Mouse (Mus musculus) midbrain, postnatal 0 days (tissue): ENCODE measurements around the gene Hprt. TPM values are rescaled to one million over a fixed set of nuclear protein-coding genes. Genes with fewer than 3 reads are reported as not detected.

Source experiments
- ATAC-seq: fragments of 200-750 bp; cut with Nextera tagmentation; 2 replicates; pipeline ENCODE4 v1.8.0; 2017; ENCODE audit warnings: moderate number of reproducible peaks, mild to moderate bottlenecking, moderate TSS enrichment, moderate library complexity; ENCODE audit not compliant: low FRiP score
- DNase-seq: peaks from one replicate; pipeline ENCODE4 v3.0.0-alpha.2; 2015; ENCODE audit warnings: low spot score
- H3K27ac ChIP-seq: fragments of 300-500 bp; sonication (generic); 2 replicates; pipeline ENCODE4 v1.5.1; 2014; ENCODE audit warnings: low read depth, mild to moderate bottlenecking, low read length, mixed read lengths
- H3K27me3 ChIP-seq: fragments of 300-500 bp; sonication (generic); 2 replicates; pipeline ENCODE4 v1.6.1; 2014; ENCODE audit warnings: low read length, control low read depth, mixed read lengths; ENCODE audit not compliant: insufficient read depth
- H3K36me3 ChIP-seq: fragments of 300-500 bp; sonication (generic); 2 replicates; pipeline ENCODE4 v1.6.1; 2014; ENCODE audit warnings: low read length, control low read depth, mixed read lengths; ENCODE audit not compliant: insufficient read depth
- H3K4me1 ChIP-seq: fragments of 300-500 bp; sonication (generic); 2 replicates; pipeline ENCODE4 v1.6.1; 2014; ENCODE audit warnings: mild to moderate bottlenecking, control low read depth, antibody characterized with exemption, low read length, mixed read lengths; ENCODE audit not compliant: insufficient read depth
- H3K4me2 ChIP-seq: fragments of 300-500 bp; sonication (generic); 2 replicates; pipeline ENCODE4 v1.6.1; 2014; ENCODE audit warnings: low read depth, mild to moderate bottlenecking, low read length, mixed read lengths; ENCODE audit not compliant: poor library complexity, severe bottlenecking
- H3K4me3 ChIP-seq: fragments of 300-500 bp; sonication (generic); 2 replicates; pipeline ENCODE4 v1.5.1; 2014; ENCODE audit warnings: low read depth, mild to moderate bottlenecking, low read length, moderate library complexity
- H3K9ac ChIP-seq: fragments of 300-500 bp; sonication (generic); replicated peaks from 2 replicates; pipeline ENCODE4 v1.6.1; 2014; ENCODE audit warnings: mild to moderate bottlenecking, low read length, moderate library complexity, mixed read lengths; ENCODE audit not compliant: poor library complexity, severe bottlenecking
- H3K9me3 ChIP-seq: fragments of 300-500 bp; sonication (generic); 2 replicates; pipeline ENCODE4 v1.6.1; 2016; ENCODE audit warnings: low read length, control low read depth
- CTCF ChIP-seq: IDR thresholded peaks from 2 replicates; pipeline ENCODE4 v1.5.1; 2016; ENCODE audit warnings: antibody characterized with exemption, mild to moderate bottlenecking
- WGBS: fragments of 180-500 bp; shearing (Covaris S2); extraction: QIAGEN DNeasy Blood & Tissue Kit; methylation state at CpG from one replicate; pipeline ENCODE4 v1.1.7; 2014; 5-methylcytosine and 5-hydroxymethylcytosine counted together
- polyA plus RNA-seq: library from polyadenylated mRNA; unstranded; fragments of >200 nt; fragmentation: Nextera tagmentation; extraction: Ambion mirVana; gene quantifications from 2 replicates; pipeline ENCODE4 v1.2.1, GENCODE M21; 2015
- total RNA-seq: library from RNA; depleted of rRNA; stranded (reverse); fragments of >200 nt; gene quantifications from 2 replicates; pipeline ENCODE4 v1.2.3, GENCODE M21; 2014; rRNA removed

The Hprt gene
- total RNA-seq (46.5 and 66.8 TPM in 2 replicates), polyA plus RNA-seq (179 and 183 TPM in 2 replicates)

GRCm38 (mm10) chrX:52987905-52988783 lies at the start of gene Hprt:
Gene Hprt (plus strand): TSS chrX:52988137.
- TF ChIP-seq CTCF, result no peak
- H3K27ac ChIP-seq, result peak within 1 kb of the TSS; percentile 87
- no peaks in the 10 kb centered on the region for H3K36me3 ChIP-seq
- 23% methylated on average over 59 of the region's 72 CpGs for WGBS
- peak within 1 kb of the TSS; percentile 51 for H3K4me2 ChIP-seq
- peak; percentile 93 for ATAC-seq
- peak within 1 kb of the TSS; percentile 81 for H3K9ac ChIP-seq
- H3K4me1 ChIP-seq, result no peaks in the 10 kb centered on the region
- no peaks in the 10 kb centered on the region for H3K27me3 ChIP-seq
- H3K9me3 ChIP-seq, result no peaks in the 10 kb centered on the region
- peak; percentile 83 for DNase-seq
- H3K4me3 ChIP-seq, result peak within 1 kb of the TSS; percentile 61

DNA sequence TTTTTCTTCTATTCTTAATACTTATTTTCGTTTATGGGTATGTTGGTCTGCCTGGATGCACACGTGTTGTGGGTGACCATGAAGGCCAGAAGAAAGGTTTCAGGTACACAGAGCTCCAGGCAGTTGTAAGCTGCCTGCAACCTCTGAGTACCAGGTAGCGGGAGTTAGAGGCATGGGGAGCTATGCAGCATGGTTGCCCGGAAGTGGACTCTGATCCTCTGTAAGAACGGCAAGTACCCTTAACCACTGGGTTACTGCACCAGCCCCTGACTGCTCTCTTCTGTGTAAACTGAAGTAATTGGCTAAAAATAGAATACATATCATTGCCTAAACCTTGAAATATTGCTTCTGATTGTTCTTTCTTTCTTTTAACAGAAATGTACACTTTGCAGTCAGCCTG lies 42.4 kb upstream of the Hprt start:
- H3K9me3 ChIP-seq, result no peaks in the 10 kb centered on the region

GRCm38 (mm10) chrX:52949713-52950112 lies 38.2 kb upstream of the Hprt start:
- TF ChIP-seq CTCF, result peak; percentile 65
- no peak overlapping the region for H3K4me2 ChIP-seq
- no peaks in the 10 kb centered on the region for H3K27me3 ChIP-seq
- no peaks in the 10 kb centered on the region for H3K9me3 ChIP-seq
- no peaks in the 10 kb centered on the region for H3K4me1 ChIP-seq
- peaks cover 8% of the 10 kb centered on the region; the same call in 1 of the 2 replicates for H3K36me3 ChIP-seq
- H3K9ac ChIP-seq, result no peak overlapping the region
- DNase-seq (peak; percentile 30), ATAC-seq (no peak)
- no peak overlapping the region for H3K27ac ChIP-seq
- 45% methylated on average over 2 of the region's 2 CpGs for WGBS
- no peak overlapping the region for H3K4me3 ChIP-seq

More for the DNA sequence above, 42.4 kb upstream of the Hprt start:
- no peak overlapping the region for H3K4me2 ChIP-seq
- no peak overlapping the region for H3K4me3 ChIP-seq
- no peak for DNase-seq
- ATAC-seq, result no peak
- no peaks in the 10 kb centered on the region for H3K27me3 ChIP-seq
- H3K27ac ChIP-seq, result no peak overlapping the region
- no peak overlapping the region for H3K9ac ChIP-seq
- H3K4me1 ChIP-seq, result no peaks in the 10 kb centered on the region
- peaks cover 8% of the 10 kb centered on the region; the same call in 1 of the 2 replicates for H3K36me3 ChIP-seq
- WGBS, result 89% methylated on average over 5 of the region's 5 CpGs
- TF ChIP-seq CTCF, result no peak

DNA sequence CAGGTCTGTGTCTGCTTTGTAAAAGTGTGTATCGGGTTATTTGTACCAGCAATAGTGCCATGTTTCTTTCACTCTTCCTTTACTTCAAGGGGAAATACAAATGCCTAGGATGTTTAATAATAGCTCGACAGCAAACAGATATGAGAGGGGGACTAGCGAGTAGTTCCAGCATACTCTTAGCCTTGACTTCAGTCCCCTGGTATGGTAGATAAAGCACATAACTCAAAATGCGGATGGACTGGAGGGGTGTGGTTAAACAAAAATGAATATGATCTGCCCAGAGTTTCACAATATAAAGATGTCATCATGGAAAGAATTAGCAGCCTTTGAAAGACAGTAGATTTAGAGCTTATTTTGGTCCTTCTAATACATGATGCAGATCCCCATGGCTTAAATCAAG lies 31.0 kb upstream of the Hprt start:
- H3K4me1 ChIP-seq, result no peaks in the 10 kb centered on the region
- no peaks in the 10 kb centered on the region for H3K36me3 ChIP-seq
- 90% methylated on average over 4 of the region's 4 CpGs for WGBS
- DNase-seq (no peak), ATAC-seq (no peak)
- H3K9me3 ChIP-seq, result no peaks in the 10 kb centered on the region
- no peak overlapping the region for H3K4me3 ChIP-seq
- no peak for TF ChIP-seq CTCF
- H3K4me2 ChIP-seq, result no peak overlapping the region
- H3K27me3 ChIP-seq, result no peaks in the 10 kb centered on the region
- no peak overlapping the region for H3K9ac ChIP-seq
- H3K27ac ChIP-seq, result no peak overlapping the region

DNA sequence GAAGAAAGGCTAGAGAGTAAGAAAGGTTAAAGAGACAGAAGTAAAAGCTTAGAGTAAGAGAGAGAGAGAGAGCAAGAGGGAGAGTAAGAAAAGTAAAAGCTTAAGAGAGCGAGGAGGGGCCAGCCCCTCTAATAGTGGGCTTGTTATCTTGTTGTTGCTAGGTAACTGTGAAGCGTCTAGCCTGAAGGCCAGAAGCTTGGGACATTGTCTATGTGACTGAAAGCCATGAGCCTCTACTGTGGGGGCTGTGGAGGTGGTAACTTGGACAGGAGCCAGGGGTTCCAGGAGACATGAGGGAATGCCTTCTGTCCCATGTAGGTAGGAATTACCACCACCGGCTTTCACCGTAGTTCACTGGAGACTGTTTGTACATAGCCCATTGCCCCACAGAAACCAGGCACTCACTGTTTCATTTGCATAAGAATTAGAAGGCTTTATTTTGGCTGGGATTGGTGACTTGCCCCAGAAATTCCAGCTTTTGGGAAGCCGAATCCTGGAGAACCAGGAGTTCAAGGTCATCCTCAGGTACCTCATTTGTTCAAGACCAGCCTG lies 26.3 kb upstream of the Hprt start:
- H3K9me3 ChIP-seq, result no peaks in the 10 kb centered on the region
- TF ChIP-seq CTCF, result no peak
- WGBS, result 46% methylated on average over 5 of the region's 5 CpGs
- no peaks in the 10 kb centered on the region for H3K27me3 ChIP-seq
- H3K9ac ChIP-seq, result no peak overlapping the region
- H3K4me1 ChIP-seq, result no peaks in the 10 kb centered on the region
- DNase-seq (no peak), ATAC-seq (no peak)
- H3K36me3 ChIP-seq, result no peaks in the 10 kb centered on the region
- no peak overlapping the region for H3K4me2 ChIP-seq
- H3K4me3 ChIP-seq, result no peak overlapping the region
- no peak overlapping the region for H3K27ac ChIP-seq

DNA sequence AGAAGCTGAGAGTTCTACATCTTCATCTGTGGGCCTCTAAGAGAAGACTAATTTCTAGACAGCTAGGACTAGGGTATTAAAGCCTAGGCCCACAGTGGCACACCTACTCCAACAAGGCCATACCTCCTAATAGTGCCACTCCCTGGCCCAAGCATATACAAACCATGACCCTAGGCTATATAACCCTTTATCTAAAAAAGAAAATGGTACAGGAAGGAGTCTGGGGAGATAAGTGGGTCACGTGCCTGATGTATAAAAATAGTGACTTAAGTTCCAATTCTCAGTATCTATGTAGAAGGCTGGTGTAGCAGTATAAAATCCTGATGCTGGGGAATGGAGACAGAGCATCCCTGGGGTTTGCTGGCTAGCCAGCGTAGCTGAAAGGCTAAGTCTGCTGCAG lies 22.8 kb upstream of the Hprt start:
- no peak for ATAC-seq
- WGBS, result 86% methylated on average over 2 of the region's 2 CpGs

More for the DNA sequence above, 22.8 kb upstream of the Hprt start:
- Histone ChIP-seq H3K4me2 (no peak overlapping the region), H3K27ac (no peak overlapping the region), H3K9me3 (no peaks in the 10 kb centered on the region), H3K36me3 (no peaks in the 10 kb centered on the region), H3K27me3 (no peaks in the 10 kb centered on the region), H3K4me1 (no peaks in the 10 kb centered on the region), H3K4me3 (no peak overlapping the region), H3K9ac (no peak overlapping the region)
- DNase-seq, result no peak
- TF ChIP-seq CTCF, result no peak
